Mouse (Mus musculus) monocyte, adult 5-6 weeks (primary cell): ENCODE data around the gene Gm13695. TPM values are rescaled to one million over a fixed set of nuclear protein-coding genes. Genes with fewer than 3 reads are reported as not detected.
A peak's percentile ranks its signal among the peaks of the same experiment; 100 is the strongest.
"Not testable (repeated sequence)": the region's sequence is repeated elsewhere in the genome, so short reads cannot be mapped to it uniquely, and the experiment has no call there.

Experiments
- ATAC-seq: fragments of 153-309, 156-312 bp; replicated peaks from 2 replicates; pipeline ENCODE4 v1.8.0; 2017; ENCODE audit warnings: mild to moderate bottlenecking; ENCODE audit not compliant: low TSS enrichment, insufficient number of reproducible peaks, severe bottlenecking, poor library complexity, low FRiP score
- total RNA-seq: library from RNA; stranded (forward); fragments of 200-1000, 200-491, 200-594 nt; gene quantifications from 3 replicates; pipeline ENCODE4 v1.2.3, GENCODE M21; 2017

Gm13695 gene
- total RNA-seq: not detected in 3 replicates

- not testable (repeated sequence) for ATAC-seq
These were observed at the start of gene Gm13695 for GRCm38 (mm10) chr2:83967013-83967412. Gene Gm13695, plus strand, starts transcription at chr2:83967313.

- ATAC-seq: peak; percentile 79
These were observed 37.5 kb upstream of the Gm13695 start for GRCm38 (mm10) chr2:83929478-83930088.

- peak; percentile 53 for ATAC-seq
These were observed 26.2 kb upstream of the Gm13695 start, which contains the start of gene Zswim2 for GRCm38 (mm10) chr2:83940931-83941361. Gene Zswim2, minus strand, starts transcription at chr2:83941228.

GRCm38 (mm10) chr2:83941378-83941777 lies 25.7 kb upstream of the Gm13695 start:
- no peak for ATAC-seq

GRCm38 (mm10) chr2:83941792-83942191 lies 25.3 kb upstream of the Gm13695 start:
- no peak for ATAC-seq

GRCm38 (mm10) chr2:83955393-83955792 lies 11.7 kb upstream of the Gm13695 start, which contains the start of gene Gm13698:
Gene Gm13698, plus strand, starts transcription at chr2:83955693.
- ATAC-seq: not testable (repeated sequence)

GRCm38 (mm10) chr2:83961203-83961602 lies 5.9 kb upstream of the Gm13695 start, which contains the start of gene Gm13693:
Gene Gm13693, plus strand, starts transcription at chr2:83961503.
- ATAC-seq: not testable (repeated sequence)

GRCm38 (mm10) chr2:83972823-83973222 lies 5.7 kb downstream of the Gm13695 start, which contains the start of gene Gm13696:
Gene Gm13696, plus strand, starts transcription at chr2:83973123.
- not testable (repeated sequence) for ATAC-seq

GRCm38 (mm10) chr2:83978633-83979032 lies 11.5 kb downstream of the Gm13695 start, which contains the start of gene Gm13694:
Gene Gm13694, plus strand, starts transcription at chr2:83978933.
- not testable (repeated sequence) for ATAC-seq

- not testable (repeated sequence) for ATAC-seq
These were observed 17.3 kb downstream of the Gm13695 start, which contains the start of gene Gm13697 for GRCm38 (mm10) chr2:83984443-83984842. Gene Gm13697, plus strand, starts transcription at chr2:83984743.

- ATAC-seq: not testable (repeated sequence)
These were observed 23.1 kb downstream of the Gm13695 start, which contains the start of gene Gm13691 for GRCm38 (mm10) chr2:83990253-83990652. Gene Gm13691, plus strand, starts transcription at chr2:83990553.

- not testable (repeated sequence) for ATAC-seq
These were observed 26.6 kb downstream of the Gm13695 start for GRCm38 (mm10) chr2:83993639-83994255.

GRCm38 (mm10) chr2:83994526-83994925 lies 27.4 kb downstream of the Gm13695 start:
- not testable (repeated sequence) for ATAC-seq

GRCm38 (mm10) chr2:84008913-84009312 lies 41.8 kb downstream of the Gm13695 start:
- no peak for ATAC-seq

- no peak for ATAC-seq
These were observed 42.7 kb downstream of the Gm13695 start for GRCm38 (mm10) chr2:84009818-84010217.

GRCm38 (mm10) chr2:84014572-84014971 lies 47.5 kb downstream of the Gm13695 start:
- ATAC-seq: no peak

- ATAC-seq: not testable (repeated sequence)
These were observed 49.2 kb downstream of the Gm13695 start for GRCm38 (mm10) chr2:84016291-84016690.

- ATAC-seq: no peak
These were observed 51.2 kb downstream of the Gm13695 start for GRCm38 (mm10) chr2:84018330-84018729.
